Mouse (Mus musculus): Measurements from ENCODE around the gene Atg5. TPM values are rescaled to one million over a fixed set of nuclear protein-coding genes. Genes with fewer than 3 reads are reported as not detected.
A peak's percentile ranks its signal among the peaks of the same experiment; 100 is the strongest.

The Atg5 gene
- total RNA-seq, 2 experiments from 2014 or later, result 21.4 to 21.5 TPM

- no peak for DNase-seq (ENCODE audit: low spot score in 2 of 2)
Measured at GRCm38 (mm10) chr10:44348474-44349415, 80.6 kb downstream of the Atg5 start.

GRCm38 (mm10) chr10:44353467-44353866, 85.3 kb downstream of the Atg5 start:
- no peak for DNase-seq (ENCODE audit: low spot score in 2 of 2)

- no peak for DNase-seq (ENCODE audit: low spot score in 2 of 2)
Measured at GRCm38 (mm10) chr10:44354393-44354792, 86.2 kb downstream of the Atg5 start.

- DNase-seq (ENCODE audit: low spot score in 2 of 2), result no peak
Measured at GRCm38 (mm10) chr10:44355216-44355615, 87.1 kb downstream of the Atg5 start.

- DNase-seq (ENCODE audit: low spot score in 2 of 2), result no peak
Measured at GRCm38 (mm10) chr10:44356625-44357024, 88.5 kb downstream of the Atg5 start.

- DNase-seq (ENCODE audit: low spot score in 2 of 2), result no peak
Measured at GRCm38 (mm10) chr10:44357316-44357715, 89.2 kb downstream of the Atg5 start.

GRCm38 (mm10) chr10:44358816-44359215, 90.7 kb downstream of the Atg5 start:
- no peak for DNase-seq (ENCODE audit: low spot score in 2 of 2)

DNA sequence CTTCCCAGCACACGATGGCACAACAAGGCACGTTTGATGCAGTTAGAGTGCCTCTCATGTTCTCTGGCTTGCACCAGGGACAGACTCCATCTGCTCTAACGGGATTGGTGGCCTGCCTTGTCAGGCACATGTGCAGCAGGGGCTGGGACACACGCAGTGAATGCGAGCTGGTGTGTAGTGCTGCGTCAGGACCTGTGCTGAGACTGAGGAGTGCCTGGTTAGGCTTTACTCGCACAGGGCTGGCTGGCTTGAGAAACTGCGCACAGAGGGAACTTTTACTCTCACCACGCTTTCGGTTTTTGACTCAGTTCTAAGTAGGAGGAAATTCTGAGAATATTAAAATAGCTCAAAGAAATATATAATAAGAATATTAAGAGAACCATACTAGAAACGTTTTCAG, 92.5 kb downstream of the Atg5 start:
- DNase-seq (ENCODE audit: low spot score in 2 of 2), result no peak

GRCm38 (mm10) chr10:44362435-44362834, 94.3 kb downstream of the Atg5 start:
- DNase-seq (ENCODE audit: low spot score in 2 of 2), result no peak

- no peak for DNase-seq (ENCODE audit: low spot score in 2 of 2)
Measured at GRCm38 (mm10) chr10:44362846-44363245, 94.7 kb downstream of the Atg5 start.

- no peak for DNase-seq (ENCODE audit: low spot score in 2 of 2)
Measured at GRCm38 (mm10) chr10:44366186-44366585, 98.0 kb downstream of the Atg5 start.

GRCm38 (mm10) chr10:44367043-44367442, 98.9 kb downstream of the Atg5 start:
- no peak for DNase-seq (ENCODE audit: low spot score in 2 of 2)

- DNase-seq (ENCODE audit: low spot score in 2 of 2), result no peak
Measured at GRCm38 (mm10) chr10:44368596-44368995, 100.4 kb downstream of the Atg5 start.

- no peak for DNase-seq (ENCODE audit: low spot score in 2 of 2)
Measured at GRCm38 (mm10) chr10:44370666-44371065, 102.5 kb downstream of the Atg5 start.

DNA sequence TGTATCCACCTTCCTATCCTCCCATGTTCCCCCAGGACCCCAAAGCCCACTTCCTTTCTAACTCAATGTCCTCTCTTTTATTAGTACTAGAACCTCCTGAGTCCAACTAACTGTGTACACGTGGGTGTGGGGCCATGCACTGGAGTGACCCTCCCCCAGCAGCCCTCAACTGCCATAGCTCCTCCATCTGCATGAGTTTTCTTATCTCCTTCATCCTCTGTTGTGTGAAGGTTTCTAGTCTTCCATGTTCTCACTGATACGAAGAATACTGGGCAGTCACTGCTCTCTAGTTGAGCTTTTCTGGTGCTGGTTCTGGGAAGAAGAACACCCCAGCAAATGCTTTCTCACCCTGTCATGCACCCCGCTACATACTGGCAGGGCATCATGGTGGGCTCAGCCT, 104.1 kb downstream of the Atg5 start:
- DNase-seq (ENCODE audit: low spot score in 2 of 2), result no peak

DNA sequence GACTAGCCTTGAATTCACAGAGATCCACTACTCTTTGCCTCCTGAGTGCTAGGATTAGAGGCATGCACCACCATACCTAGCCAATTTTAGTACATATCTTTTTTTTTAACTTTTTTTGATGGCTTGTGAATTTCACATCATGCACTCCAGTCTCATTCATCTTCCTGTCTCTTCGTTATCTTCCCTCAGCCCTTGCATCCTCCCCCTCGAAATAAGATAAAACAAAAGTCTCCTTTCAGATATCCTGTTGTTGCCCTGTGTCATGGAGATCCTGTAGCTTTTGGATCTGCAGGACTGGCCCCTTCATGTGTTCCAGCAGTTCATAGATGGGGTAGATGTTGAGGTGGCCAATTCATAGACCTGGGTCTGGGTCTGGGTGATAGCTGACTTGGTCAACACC, 106.5 kb downstream of the Atg5 start:
- DNase-seq (ENCODE audit: low spot score in 2 of 2), result no peak

GRCm38 (mm10) chr10:44375501-44375900, 107.3 kb downstream of the Atg5 start:
- DNase-seq (ENCODE audit: low spot score in 2 of 2), result no peak

DNA sequence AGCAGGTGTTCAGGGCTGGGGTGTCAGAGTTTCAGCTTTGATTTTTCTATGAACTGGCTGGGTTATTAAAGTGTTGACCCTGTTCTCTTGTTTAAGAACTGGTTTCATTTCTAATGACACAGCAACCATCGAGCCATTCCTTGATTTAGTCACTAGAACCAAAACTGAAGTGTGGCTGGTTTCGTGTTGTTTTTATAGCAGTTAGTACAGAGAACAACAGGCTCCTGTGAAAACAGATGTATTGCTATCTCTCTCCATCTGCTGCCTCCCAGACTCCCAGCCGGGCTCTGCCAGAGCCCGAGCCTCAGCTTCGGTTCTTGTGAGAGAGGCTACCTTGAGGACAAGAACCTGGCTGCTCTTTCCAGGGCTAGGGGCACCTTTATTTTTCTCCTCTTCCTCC, 109.7 kb downstream of the Atg5 start:
- peak; percentile 46 to 53 for DNase-seq (ENCODE audit: low spot score in 2 of 2)

DNA sequence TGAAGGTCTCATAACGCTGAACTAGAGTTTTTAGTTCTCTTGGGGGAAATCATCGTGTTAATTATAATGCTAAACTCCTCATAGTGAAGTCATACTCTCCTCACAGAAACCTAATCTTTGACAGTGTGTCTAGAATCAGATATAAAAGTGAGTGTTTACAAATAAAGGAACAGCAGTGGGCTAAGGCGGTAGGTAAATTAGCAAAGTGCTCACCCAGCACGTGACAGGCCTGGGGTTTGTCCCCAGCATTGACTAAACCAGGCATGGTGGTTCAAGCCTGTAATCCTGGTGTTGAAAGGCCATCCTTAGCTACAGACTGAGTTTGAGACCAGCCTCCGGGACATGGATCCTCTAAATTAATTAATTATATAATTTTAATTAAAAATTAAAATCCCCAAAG, 110.2 kb downstream of the Atg5 start:
- DNase-seq (ENCODE audit: low spot score in 2 of 2), result no peak

DNA sequence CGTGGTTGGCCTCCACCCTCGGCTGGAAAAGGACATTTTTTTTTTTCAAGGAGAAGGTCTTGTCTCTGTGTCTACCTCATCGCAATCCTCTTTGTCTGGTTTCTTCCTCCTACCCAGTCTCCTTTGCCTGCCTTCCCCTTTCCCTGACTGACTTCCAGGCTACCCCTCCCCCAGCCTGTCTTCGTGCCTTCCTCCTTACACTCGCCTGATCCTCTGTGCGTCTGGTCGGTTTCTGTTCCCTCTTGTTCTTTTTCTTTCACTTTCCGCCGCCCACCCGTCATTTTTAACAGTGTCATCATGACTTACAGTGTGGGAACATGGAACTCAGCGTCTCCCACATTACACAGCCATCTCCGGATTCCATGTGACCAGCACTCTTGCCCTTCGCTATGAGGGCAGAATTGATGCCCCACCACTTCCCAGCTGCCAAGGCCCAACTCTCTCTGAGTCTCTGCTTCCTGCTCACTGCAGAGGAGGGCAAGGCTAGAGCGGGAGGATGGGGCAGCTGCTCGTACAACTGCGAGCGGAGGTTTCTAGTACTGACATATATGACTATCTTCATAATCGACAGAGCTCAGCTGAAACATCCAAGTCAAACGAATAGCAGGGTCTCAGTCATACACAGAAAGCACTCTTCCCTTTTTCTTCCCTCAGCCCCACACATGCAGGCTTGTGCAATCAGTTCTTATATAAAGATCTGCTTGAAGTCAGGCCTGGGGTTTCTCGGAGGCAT, 112.5 kb downstream of the Atg5 start:
- DNase-seq (ENCODE audit: low spot score in 2 of 2), result peak; percentile 59 to 77

DNA sequence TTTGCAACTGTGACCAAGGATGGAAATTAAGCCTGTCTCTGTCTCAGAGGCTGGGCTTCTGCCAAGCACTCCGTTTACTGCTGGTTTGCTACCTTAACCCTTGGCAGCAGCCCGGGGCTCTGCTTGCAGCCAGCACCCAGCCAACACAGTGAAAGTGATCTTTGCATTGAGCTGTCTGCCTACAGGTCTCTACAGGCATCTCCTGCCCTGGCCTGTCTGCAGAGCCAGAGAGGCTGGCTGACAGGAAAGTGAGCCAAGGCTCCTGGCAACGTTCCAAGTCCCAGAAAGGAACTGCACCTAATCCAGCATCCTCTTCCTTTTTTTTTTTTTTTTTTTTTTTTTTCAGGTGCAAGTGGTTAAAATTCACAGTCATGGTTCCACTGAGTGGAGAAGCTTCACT, 113.2 kb downstream of the Atg5 start:
- DNase-seq (ENCODE audit: low spot score in 2 of 2), result peak; percentile 18 to 31

- no peak for DNase-seq (ENCODE audit: low spot score in 2 of 2)
Measured at GRCm38 (mm10) chr10:44381948-44382347, 113.8 kb downstream of the Atg5 start.
